Mouse (Mus musculus): ENCODE measurements around the gene Ehmt1. TPM values are rescaled to one million over a fixed set of nuclear protein-coding genes. Genes with fewer than 3 reads are reported as not detected.
A peak's percentile ranks its signal among the peaks of the same experiment; 100 is the strongest.
"Not testable (repeated sequence)": the region's sequence is repeated elsewhere in the genome, so short reads cannot be mapped to it uniquely, and the experiment has no call there.

The Ehmt1 gene
- 119 and 145 TPM in 2 replicates for polyA plus RNA-seq (2016; fragmentation: Nextera tagmentation; extraction: Ambion mirVana)

DNA sequence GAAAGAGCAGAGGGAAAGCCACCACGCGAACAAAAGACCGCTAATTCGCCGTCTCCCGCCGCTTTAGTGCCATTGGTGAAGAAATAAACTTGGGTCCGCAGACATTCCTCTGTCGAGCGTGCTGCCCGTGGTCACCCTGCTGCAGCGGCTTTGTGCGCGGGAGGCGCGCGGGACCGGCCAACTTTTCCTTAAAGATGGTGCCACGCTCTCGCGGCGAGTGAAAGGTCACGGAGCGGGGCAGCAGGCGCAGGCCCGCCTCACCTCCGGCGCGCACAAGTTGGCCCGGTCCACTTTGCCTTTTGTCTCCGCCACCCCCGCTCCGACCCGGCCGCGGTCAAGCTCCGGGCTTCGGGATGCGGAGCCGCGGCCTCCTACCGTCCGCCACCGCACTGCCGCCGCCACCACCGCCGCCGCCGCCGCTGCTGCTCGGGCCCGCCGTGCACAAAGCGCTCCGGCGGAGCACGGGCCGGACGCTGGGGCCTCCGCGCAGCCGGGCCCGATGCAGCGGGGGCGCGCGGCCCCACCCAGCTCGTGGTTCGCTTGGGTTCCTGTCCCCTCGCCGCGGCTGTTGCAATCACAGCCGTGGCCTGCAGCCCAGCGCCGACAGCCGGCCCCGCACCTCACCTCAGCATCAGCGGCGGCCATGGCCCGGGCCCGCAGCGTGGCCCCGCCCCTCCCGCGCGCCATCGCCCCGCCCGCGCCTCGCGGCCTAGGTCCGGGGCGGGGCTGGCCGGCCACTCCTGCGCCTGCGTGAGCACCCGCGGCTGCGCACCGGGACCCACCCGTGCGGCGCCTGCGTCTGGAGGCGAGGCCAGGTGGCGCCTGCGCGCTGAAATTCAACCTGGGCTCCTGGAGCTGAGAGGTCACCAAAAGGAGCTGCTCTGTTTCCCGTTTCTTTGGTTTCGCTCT lies at the start of gene Ehmt1:
Gene Ehmt1 (minus strand): TSS at position 685 of the 909 bp plus-strand sequence.
- H3K27me3 ChIP-seq (ENCODE audit: insufficient read depth, poor library complexity, severe bottlenecking) = no peaks in the 10 kb centered on the region
- peak within 1 kb of the TSS; percentile 95 for H3K4me3 ChIP-seq
- no peaks in the 10 kb centered on the region for H3K9me3 ChIP-seq
- under 1% methylated on average over 112 of the region's 112 CpGs for WGBS
- H3K4me1 ChIP-seq (replicated peaks) = peaks cover 12% of the 10 kb centered on the region
- peak within 1 kb of the TSS; percentile 99 for H3K27ac ChIP-seq
- H3K36me3 ChIP-seq = peaks cover 8% of the 10 kb centered on the region; the same call in 1 of the 2 replicates
- DNase-seq (ENCODE audit: low spot score) = peak; percentile 92

GRCm38 (mm10) chr2:24962304-24963000 lies 43.0 kb upstream of the Ehmt1 start, which contains the start of gene Dph7:
TSS of gene Dph7 (plus strand) at chr2:24962400.
- peak within 1 kb of the TSS; percentile 94 for H3K27ac ChIP-seq
- H3K36me3 ChIP-seq = peaks cover 78% of the 10 kb centered on the region
- no peaks in the 10 kb centered on the region for H3K27me3 ChIP-seq (ENCODE audit: insufficient read depth, poor library complexity, severe bottlenecking)
- under 1% methylated on average over 28 of the region's 28 CpGs for WGBS
- DNase-seq (ENCODE audit: low spot score) = peak; percentile 90
- H3K9me3 ChIP-seq = no peaks in the 10 kb centered on the region
- H3K4me3 ChIP-seq = peak within 1 kb of the TSS; percentile 79
- H3K4me1 ChIP-seq (replicated peaks) = peaks cover 9% of the 10 kb centered on the region

- H3K4me1 ChIP-seq (replicated peaks) = peaks cover 9% of the 10 kb centered on the region
- DNase-seq (ENCODE audit: low spot score) = peak; percentile 34
- H3K4me3 ChIP-seq = no peak overlapping the region
- H3K27ac ChIP-seq = no peak overlapping the region
- no peaks in the 10 kb centered on the region for H3K9me3 ChIP-seq
- 43% methylated on average over 3 of the region's 3 CpGs for WGBS
- peaks cover 79% of the 10 kb centered on the region for H3K36me3 ChIP-seq
- no peaks in the 10 kb centered on the region for H3K27me3 ChIP-seq (ENCODE audit: insufficient read depth, poor library complexity, severe bottlenecking)
Observed at GRCm38 (mm10) chr2:24960910-24961309, 41.5 kb upstream of the Ehmt1 start.

- WGBS = 84% methylated on average over 4 of the region's 4 CpGs
Observed at GRCm38 (mm10) chr2:24952537-24953055, 33.2 kb upstream of the Ehmt1 start.

DNA sequence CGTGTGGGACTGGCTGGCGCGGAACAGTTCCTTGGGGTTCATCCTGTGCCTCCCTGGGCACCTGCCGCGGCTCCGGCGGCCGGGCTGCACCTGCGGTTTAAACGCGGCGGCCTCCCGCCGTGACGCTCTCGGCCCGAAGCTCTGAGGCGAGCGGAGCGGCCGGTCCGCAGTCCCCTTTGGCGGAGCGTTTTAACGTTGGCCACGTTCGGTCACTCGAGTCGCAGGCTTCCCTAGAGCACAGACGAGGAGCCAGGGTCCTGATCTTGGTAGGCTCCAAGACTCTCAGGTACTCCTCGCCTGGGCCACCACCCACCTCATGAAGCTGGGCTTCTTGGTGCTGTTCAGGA lies 30.7 kb upstream of the Ehmt1 start:
- Histone ChIP-seq H3K4me1 (replicated peaks) (peaks cover 18% of the 10 kb centered on the region), H3K36me3 (peaks cover 40% of the 10 kb centered on the region), H3K4me3 (peak overlapping the region; percentile 99), H3K9me3 (no peaks in the 10 kb centered on the region), H3K27ac (peak overlapping the region; percentile 94), H3K27me3 (ENCODE audit: insufficient read depth, poor library complexity, severe bottlenecking) (peaks cover 10% of the 10 kb centered on the region; the same call in 1 of the 2 replicates)
- DNase-seq (ENCODE audit: low spot score) = peak; percentile 41
- WGBS = under 1% methylated on average over 31 of the region's 31 CpGs

More at GRCm38 (mm10) chr2:24952537-24953055, 33.2 kb upstream of the Ehmt1 start:
- Histone ChIP-seq H3K27me3 (ENCODE audit: insufficient read depth, poor library complexity, severe bottlenecking) (peaks cover 10% of the 10 kb centered on the region; the same call in 1 of the 2 replicates), H3K4me3 (no peak overlapping the region), H3K36me3 (peaks cover 64% of the 10 kb centered on the region), H3K27ac (no peak overlapping the region), H3K9me3 (no peaks in the 10 kb centered on the region), H3K4me1 (replicated peaks) (peaks cover 18% of the 10 kb centered on the region)
- no peak for DNase-seq (ENCODE audit: low spot score)

- Histone ChIP-seq H3K27ac (peak within 1 kb of the TSS; percentile 94), H3K4me1 (replicated peaks) (peaks cover 18% of the 10 kb centered on the region), H3K4me3 (peak within 1 kb of the TSS; percentile 99), H3K36me3 (peaks cover 34% of the 10 kb centered on the region), H3K27me3 (ENCODE audit: insufficient read depth, poor library complexity, severe bottlenecking) (peaks cover 10% of the 10 kb centered on the region; the same call in 1 of the 2 replicates), H3K9me3 (no peaks in the 10 kb centered on the region)
- under 1% methylated on average over 108 of the region's 108 CpGs for WGBS
- DNase-seq (ENCODE audit: low spot score) = peak; percentile 97
Observed at GRCm38 (mm10) chr2:24949421-24950188, 30.2 kb upstream of the Ehmt1 start, which contains the start of gene Zmynd19. TSS of gene Zmynd19 (plus strand) at chr2:24949792.

DNA sequence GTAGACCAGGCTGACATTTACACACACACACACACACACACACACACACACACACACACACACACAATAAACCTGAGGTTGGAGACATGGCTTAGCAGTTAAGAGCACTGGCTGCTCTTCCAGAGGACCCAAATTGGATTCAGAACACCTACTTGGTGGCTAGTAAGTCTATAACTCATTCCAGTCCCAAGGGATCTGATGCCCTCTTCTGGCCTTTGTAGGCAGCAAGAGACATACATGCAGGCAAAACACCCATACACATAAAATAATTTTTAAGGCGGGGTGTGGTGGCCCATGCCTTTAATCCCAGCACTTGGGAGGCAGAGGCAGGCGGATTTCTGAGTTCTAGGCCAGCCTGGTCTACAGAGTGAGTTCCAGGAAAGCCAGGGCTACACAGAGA lies 24.9 kb upstream of the Ehmt1 start:
- not testable (repeated sequence) for DNase-seq (ENCODE audit: low spot score); H3K27ac ChIP-seq; H3K4me1 ChIP-seq (replicated peaks); H3K27me3 ChIP-seq (ENCODE audit: insufficient read depth, poor library complexity, severe bottlenecking); H3K4me3 ChIP-seq; H3K9me3 ChIP-seq; H3K36me3 ChIP-seq
- WGBS = 54% methylated on average over 2 of the region's 2 CpGs

DNA sequence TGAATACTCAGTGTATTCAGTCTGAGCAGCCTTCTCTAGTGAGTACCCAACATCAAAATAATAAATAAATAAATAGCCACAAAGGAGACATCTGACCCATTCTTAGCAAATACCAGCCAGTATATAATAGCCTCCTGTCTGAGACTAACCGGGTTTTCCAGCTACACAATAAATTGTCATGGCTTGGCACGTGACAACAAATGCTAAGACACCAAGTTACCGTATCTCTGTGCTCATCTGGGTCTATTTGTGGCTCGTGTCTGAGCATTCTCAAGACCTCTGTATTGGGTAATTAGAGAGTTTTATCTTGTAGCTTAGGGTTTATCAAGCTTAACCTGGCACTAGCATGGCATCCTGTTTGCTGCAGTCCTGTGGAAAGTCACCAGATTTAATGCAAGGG lies 22.7 kb upstream of the Ehmt1 start:
- no peaks in the 10 kb centered on the region; the same call in 1 of the 2 replicates for H3K27me3 ChIP-seq (ENCODE audit: insufficient read depth, poor library complexity, severe bottlenecking)
- DNase-seq (ENCODE audit: low spot score) = no peak
- H3K9me3 ChIP-seq = no peaks in the 10 kb centered on the region
- H3K4me3 ChIP-seq = no peak overlapping the region
- H3K36me3 ChIP-seq = no peaks in the 10 kb centered on the region
- H3K27ac ChIP-seq = no peak overlapping the region
- 86% methylated on average over 4 of the region's 4 CpGs for WGBS
- H3K4me1 ChIP-seq (replicated peaks) = no peaks in the 10 kb centered on the region

GRCm38 (mm10) chr2:24935057-24935796 lies 15.8 kb upstream of the Ehmt1 start, which contains the start of gene Arrdc1:
TSS of gene Arrdc1 (minus strand) at chr2:24935252.
- WGBS = under 1% methylated on average over 49 of the region's 49 CpGs
- Histone ChIP-seq H3K4me3 (peak within 1 kb of the TSS; percentile 73), H3K36me3 (no peaks in the 10 kb centered on the region), H3K4me1 (replicated peaks) (peaks cover 22% of the 10 kb centered on the region), H3K27me3 (ENCODE audit: insufficient read depth, poor library complexity, severe bottlenecking) (peaks cover 27% of the 10 kb centered on the region), H3K9me3 (no peaks in the 10 kb centered on the region), H3K27ac (peak within 1 kb of the TSS; percentile 86)
- DNase-seq (ENCODE audit: low spot score) = peak; percentile 92

DNA sequence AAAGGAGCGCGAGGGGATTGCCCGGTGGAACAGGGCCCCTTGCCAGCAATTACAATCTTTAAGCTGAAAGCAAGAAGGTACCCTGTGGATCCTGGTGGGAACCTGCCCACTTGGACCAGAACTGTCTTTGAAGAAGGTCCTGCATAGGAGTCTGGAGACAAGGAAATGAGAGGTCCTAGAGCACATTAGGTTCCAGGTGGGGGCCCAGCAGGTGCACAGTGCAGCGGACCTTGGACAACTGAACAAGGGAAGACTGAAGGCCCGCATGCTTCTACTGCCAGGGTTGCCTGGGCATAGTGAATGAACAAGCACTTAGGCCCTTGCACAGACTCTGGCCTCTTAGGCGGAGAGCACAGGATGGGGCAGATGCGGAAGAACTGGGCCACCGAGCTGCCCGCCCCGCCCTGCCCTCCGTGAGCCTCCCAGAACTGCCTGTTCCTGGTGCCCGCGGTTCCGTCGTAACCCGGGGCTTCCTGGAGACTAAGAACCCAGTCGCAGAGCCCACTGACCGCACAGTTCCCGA lies 15.1 kb upstream of the Ehmt1 start:
- peaks cover 27% of the 10 kb centered on the region for H3K27me3 ChIP-seq (ENCODE audit: insufficient read depth, poor library complexity, severe bottlenecking)
- H3K4me1 ChIP-seq (replicated peaks) = peaks cover 22% of the 10 kb centered on the region
- H3K27ac ChIP-seq = peak overlapping the region; percentile 86
- peak overlapping the region; percentile 73 for H3K4me3 ChIP-seq
- WGBS = 6% methylated on average over 19 of the region's 19 CpGs
- DNase-seq (ENCODE audit: low spot score) = no peak
- no peaks in the 10 kb centered on the region for H3K36me3 ChIP-seq
- no peaks in the 10 kb centered on the region for H3K9me3 ChIP-seq

GRCm38 (mm10) chr2:24929593-24929992 lies 10.2 kb upstream of the Ehmt1 start:
- Histone ChIP-seq H3K27me3 (ENCODE audit: insufficient read depth, poor library complexity, severe bottlenecking) (peaks cover 13% of the 10 kb centered on the region), H3K36me3 (0 out of 2 replicates have a peak, but pooled peaks cover 5% of the 10 kb centered on the region), H3K9me3 (no peaks in the 10 kb centered on the region), H3K27ac (no peak overlapping the region), H3K4me1 (replicated peaks) (peaks cover 10% of the 10 kb centered on the region), H3K4me3 (no peak overlapping the region)
- whole genome bisulfite sequencing = 90% methylated on average over 5 of the region's 5 CpGs
- DNase-seq (ENCODE audit: low spot score) = no peak
